Mouse (Mus musculus): ENCODE results near the gene Tmem56.

- TF ChIP-seq GATA1 (IDR thresholded peaks at IDR 0.05; ENCODE audit: borderline replicate concordance, low read length) (no peak), FLI1 (IDR thresholded peaks at IDR 0.05; ENCODE audit: low read length) (no peak)
Observed at GRCm38 (mm10) chr3:121212156-121212555, 70.7 kb downstream of the Tmem56 start.
